In the genomic region with DNA sequence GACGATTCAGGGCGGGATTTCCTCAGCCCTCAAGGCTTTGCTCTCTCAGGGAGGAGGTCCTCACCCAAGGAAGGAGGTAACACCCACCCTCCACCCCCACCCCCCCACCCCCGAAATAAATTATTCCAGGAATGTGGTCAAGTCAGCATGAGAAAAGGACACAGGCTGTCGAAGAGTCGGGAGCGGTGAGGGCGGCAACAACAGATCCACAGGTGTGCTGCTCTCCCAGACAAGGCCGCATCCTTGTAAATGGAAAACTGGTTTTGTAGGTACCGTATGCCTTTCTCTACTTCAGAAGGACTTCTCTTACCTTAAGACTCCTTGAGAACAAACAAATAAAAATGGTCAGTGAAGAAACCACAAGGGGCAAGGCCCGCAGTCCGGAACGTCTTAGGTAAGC, we compare ENCODE assay signal across 8 mouse cellular contexts. TPM values are rescaled to one million over a fixed set of nuclear protein-coding genes. Genes with fewer than 3 reads are reported as not detected.
DNase-seq lines count a peak whose midpoint lies in the region; ATAC-seq lines count a peak whose summit lies in the region.

A gene (plus strand): TSS at position 200 of the 400 bp plus-strand sequence.

- no peak for ATAC-seq in kidney, embryonic 16.5 days (ENCODE audit: low FRiP score, low TSS enrichment)
- no peak for ATAC-seq in inflammation-experienced regulatory T-cells, adult 6 months

- no peak within 1 kb of the TSS for H3K27ac ChIP-seq in kidney, embryonic 16.5 days (ENCODE audit: low read length)

- no peak within 1 kb of the TSS for H3K4me3 ChIP-seq in kidney, embryonic 16.5 days (ENCODE audit: low read length)

- intact Hi-C loops in gastrocnemius, postnatal 14 days (cut with DNase I; ENCODE audit: low total_unique reads): no loop called here

- H3K9me3 ChIP-seq in kidney, embryonic 16.5 days (ENCODE audit: low read length): no peaks in the 10 kb centered on the region

- no peaks in the 10 kb centered on the region for H3K36me3 ChIP-seq in kidney, embryonic 16.5 days (ENCODE audit: insufficient read depth, low read length)

- 30% methylated on average over 12 of the region's 12 CpGs for WGBS in kidney, embryonic 16.5 days

- no peak within 1 kb of the TSS for H3K9ac ChIP-seq in kidney, embryonic 16.5 days (replicated peaks; ENCODE audit: low read length)

- DNase-seq in kidney, postnatal 36 days: no peak
- DNase-seq in adrenal gland, postnatal 25 days: no peak
- DNase-seq in gastrocnemius, postnatal 14 days: no peak
- DNase-seq in lung, postnatal 25 days (ENCODE audit: low spot score): peak; percentile 11
- no peak for DNase-seq in spleen, postnatal 14 days (ENCODE audit: low spot score in 2 of 2)
- no peak for DNase-seq in cerebellum, adult 11-12 months

- no peak within 1 kb of the TSS for H3K4me2 ChIP-seq in kidney, embryonic 16.5 days (replicated peaks; ENCODE audit: low read depth, low read length)

- no peaks in the 10 kb centered on the region for H3K27me3 ChIP-seq in kidney, embryonic 16.5 days (ENCODE audit: insufficient read depth, low read length)

- H3K4me1 ChIP-seq in kidney, embryonic 16.5 days (ENCODE audit: insufficient read depth, low read length): no peaks in the 10 kb centered on the region

RNA-seq across cellular contexts. Expression of the gene that starts here (rescaled TPM):
- 374 and 384 TPM in 2 replicates for polyA plus RNA-seq in kidney, embryonic 16.5 days (2015; fragmentation: Nextera tagmentation; extraction: Ambion mirVana)
- total RNA-seq in adrenal gland, postnatal 25 days (2021): 323 and 405 TPM in 2 replicates
- total RNA-seq in gastrocnemius, postnatal 14 days (2021): 100 to 1,000 TPM; 304 to 369 TPM
- polyA plus RNA-seq in inflammation-experienced regulatory T-cells, adult 6 months (2017; shearing (Covaris generic)): 100 to 1,000 TPM; 239 to 299 (median 256) TPM
